Mouse (Mus musculus) lung, embryonic 14.5 days (tissue): ENCODE data around the gene Nr1d1. TPM values are rescaled to one million over a fixed set of nuclear protein-coding genes. Genes with fewer than 3 reads are reported as not detected.

Experiments
- ATAC-seq: fragments of 200-750 bp; cut with Nextera tagmentation; 2 replicates; pipeline ENCODE4 v1.8.0; 2017; ENCODE audit warnings: mild to moderate bottlenecking, moderate TSS enrichment, moderate library complexity; ENCODE audit not compliant: insufficient read depth
- DNase-seq: peaks from one replicate; pipeline ENCODE4 v3.0.0-alpha.2; 2015
- H3K27ac ChIP-seq: fragments of 300-500 bp; sonication (generic); 2 replicates; pipeline ENCODE4 v1.5.1; 2014; ENCODE audit warnings: low read depth, mild to moderate bottlenecking, moderate library complexity
- H3K27me3 ChIP-seq: fragments of 300-500 bp; sonication (generic); 2 replicates; pipeline ENCODE4 v1.6.1; 2014; ENCODE audit warnings: low read length, control low read depth; ENCODE audit not compliant: insufficient read depth
- H3K36me3 ChIP-seq: fragments of 300-500 bp; sonication (generic); 2 replicates; pipeline ENCODE4 v1.6.1; 2014; ENCODE audit warnings: control low read depth; ENCODE audit not compliant: insufficient read depth
- H3K4me1 ChIP-seq: fragments of 300-500 bp; sonication (generic); 2 replicates; pipeline ENCODE4 v1.6.1; 2014; ENCODE audit warnings: antibody characterized with exemption, control low read depth; ENCODE audit not compliant: insufficient read depth
- H3K4me2 ChIP-seq: fragments of 300-500 bp; sonication (generic); 2 replicates; pipeline ENCODE4 v1.6.1; 2014; ENCODE audit warnings: mild to moderate bottlenecking
- H3K4me3 ChIP-seq: fragments of 300-500 bp; sonication (generic); 2 replicates; pipeline ENCODE4 v1.5.1; 2014; ENCODE audit warnings: low read depth, low read length
- H3K9ac ChIP-seq: fragments of 300-500 bp; sonication (generic); 2 replicates; pipeline ENCODE4 v1.6.1; 2014
- H3K9me3 ChIP-seq: fragments of 300-500 bp; sonication (generic); 2 replicates; pipeline ENCODE4 v1.6.1; 2016; ENCODE audit warnings: low read depth, low read length, control low read depth
- CTCF ChIP-seq: IDR thresholded peaks from 2 replicates; pipeline ENCODE4 v1.5.1; 2016; ENCODE audit warnings: antibody characterized with exemption, low read depth
- WGBS: fragments of 180-500 bp; shearing (Covaris S2); extraction: QIAGEN DNeasy Blood & Tissue Kit; methylation state at CpG from one replicate; pipeline ENCODE4 v1.1.7; 2014; 5-methylcytosine and 5-hydroxymethylcytosine counted together
- polyA plus RNA-seq: library from polyadenylated mRNA; unstranded; fragments of >200 nt; fragmentation: Nextera tagmentation; extraction: Ambion mirVana; gene quantifications from 2 replicates; pipeline ENCODE4 v1.2.1, GENCODE M21; 2014

Gene Nr1d1
- polyA plus RNA-seq, 1 experiment from 2014 or later, result 1.4 TPM

GRCm38 (mm10) chr11:98804605-98805004 lies 29.5 kb upstream of the Nr1d1 start, which contains the start of gene Casc3:
TSS of gene Casc3 (plus strand) at chr11:98804905.
- ATAC-seq (no peak), DNase-seq (no peak)
- Histone ChIP-seq H3K4me1 (peaks cover 3% of the 10 kb centered on the region; the same call in 1 of the 2 replicates), H3K27me3 (no peaks in the 10 kb centered on the region), H3K36me3 (peaks cover 86% of the 10 kb centered on the region), H3K27ac (no peak within 1 kb of the TSS), H3K9ac (no peak within 1 kb of the TSS), H3K4me3 (no peak within 1 kb of the TSS), H3K4me2 (no peak within 1 kb of the TSS), H3K9me3 (no peaks in the 10 kb centered on the region)
- 90% methylated on average over 5 of the region's 5 CpGs for WGBS
- no peak for TF ChIP-seq CTCF

- TF ChIP-seq CTCF, result no peak
- no peaks in the 10 kb centered on the region for H3K27me3 ChIP-seq
- H3K4me3 ChIP-seq, result peak overlapping the region; percentile 100
- peak overlapping the region; percentile 85 for H3K4me2 ChIP-seq
- no peak for ATAC-seq
- H3K4me1 ChIP-seq, result peaks cover 17% of the 10 kb centered on the region
- peaks cover 57% of the 10 kb centered on the region for H3K36me3 ChIP-seq
- 40% methylated on average over 4 of the region's 4 CpGs for WGBS
- DNase-seq, result peak; percentile 43
- H3K27ac ChIP-seq, result peak overlapping the region; percentile 58; the same call in 1 of the 2 replicates
- peak overlapping the region; percentile 99 for H3K9ac ChIP-seq
- H3K9me3 ChIP-seq, result no peaks in the 10 kb centered on the region
Observed at GRCm38 (mm10) chr11:98797909-98798308, 22.8 kb upstream of the Nr1d1 start.

- Histone ChIP-seq H3K36me3 (peaks cover 51% of the 10 kb centered on the region), H3K4me3 (peak overlapping the region; percentile 100), H3K4me1 (peaks cover 17% of the 10 kb centered on the region), H3K4me2 (peak overlapping the region; percentile 85), H3K9ac (peak overlapping the region; percentile 99), H3K27ac (peak overlapping the region; percentile 58; the same call in 1 of the 2 replicates), H3K27me3 (no peaks in the 10 kb centered on the region), H3K9me3 (no peaks in the 10 kb centered on the region)
- TF ChIP-seq CTCF, result no peak
- 2% methylated on average over 5 of the region's 5 CpGs for WGBS
- no peak for DNase-seq
- no peak for ATAC-seq
Observed at GRCm38 (mm10) chr11:98797306-98797705, 22.2 kb upstream of the Nr1d1 start.

GRCm38 (mm10) chr11:98796515-98797216 lies 21.5 kb upstream of the Nr1d1 start:
- 2% methylated on average over 23 of the region's 23 CpGs for WGBS
- Histone ChIP-seq H3K4me3 (peak overlapping the region; percentile 100), H3K36me3 (peaks cover 44% of the 10 kb centered on the region), H3K4me2 (peak overlapping the region; percentile 85), H3K4me1 (peaks cover 17% of the 10 kb centered on the region), H3K27ac (peak overlapping the region; percentile 100), H3K27me3 (no peaks in the 10 kb centered on the region), H3K9me3 (no peaks in the 10 kb centered on the region), H3K9ac (peak overlapping the region; percentile 99)
- peak; percentile 1; the same call in 1 of the 2 replicates for TF ChIP-seq CTCF
- ATAC-seq, result peak; percentile 35
- DNase-seq, result peak; percentile 84

- Histone ChIP-seq H3K4me2 (peak overlapping the region; percentile 85), H3K9me3 (no peaks in the 10 kb centered on the region), H3K27ac (peak overlapping the region; percentile 100), H3K4me1 (peaks cover 17% of the 10 kb centered on the region), H3K36me3 (peaks cover 37% of the 10 kb centered on the region), H3K9ac (peak overlapping the region; percentile 99), H3K4me3 (peak overlapping the region; percentile 100), H3K27me3 (no peaks in the 10 kb centered on the region)
- peak; percentile 20; the same call in 1 of the 2 replicates for TF ChIP-seq CTCF
- WGBS, result under 1% methylated on average over 62 of the region's 74 CpGs
- ATAC-seq (peak; percentile 38), DNase-seq (peak; percentile 65)
Observed at GRCm38 (mm10) chr11:98795714-98796514, 20.8 kb upstream of the Nr1d1 start.

GRCm38 (mm10) chr11:98795015-98795713 lies 20.0 kb upstream of the Nr1d1 start, which contains the start of gene Msl1:
TSS of gene Msl1 (plus strand) at chr11:98795516.
- 0% methylated on average over 50 of the region's 89 CpGs for WGBS
- no peak for TF ChIP-seq CTCF
- H3K4me1 ChIP-seq, result peaks cover 17% of the 10 kb centered on the region
- H3K27ac ChIP-seq, result peak within 1 kb of the TSS; percentile 100
- ATAC-seq (peak; percentile 71), DNase-seq (peak; percentile 92)
- peak within 1 kb of the TSS; percentile 100 for H3K4me3 ChIP-seq
- H3K36me3 ChIP-seq, result peaks cover 29% of the 10 kb centered on the region
- H3K4me2 ChIP-seq, result peak within 1 kb of the TSS; percentile 85
- no peaks in the 10 kb centered on the region for H3K9me3 ChIP-seq
- H3K9ac ChIP-seq, result peak within 1 kb of the TSS; percentile 99
- no peaks in the 10 kb centered on the region for H3K27me3 ChIP-seq
